Mouse (Mus musculus) spleen, adult 2 months (tissue): Measurements from ENCODE around the gene Olfr330.

Experiments used
- CTCF ChIP-seq: fragments of 200-500 bp; IDR thresholded peaks from 2 replicates; pipeline ENCODE4 v1.5.1; 2011; ENCODE audit warnings: mild to moderate bottlenecking, inconsistent platforms; ENCODE audit not compliant: insufficient read depth, insufficient read length, insufficient replicate concordance; ENCODE audit errors: extremely low read depth
- POLR2A ChIP-seq: fragments of 200-500 bp; IDR thresholded peaks from 2 replicates; pipeline ENCODE4 v1.6.1; 2011; ENCODE audit warnings: low read depth, low read length, inconsistent platforms

GRCm38 (mm10) chr11:58492455-58492854 lies 42.2 kb downstream of the Olfr330 start, which contains the start of gene Olfr332:
- TF ChIP-seq CTCF (no peak), POLR2A (no peak)
